Mouse (Mus musculus) induced T-regulatory cell, adult 2 months (primary cell): Measurements from ENCODE around the gene Elf1.

Experiments
- DNase-seq: peaks from one replicate; pipeline ENCODE4 v3.0.0-alpha.2; 2012; ENCODE audit warnings: low read depth

Gene Elf1

GRCm38 (mm10) chr14:79564784-79565183 is 83.8 kb downstream of the Elf1 start:
- DNase-seq: no peak

- no peak for DNase-seq
These were observed 92.6 kb downstream of the Elf1 start for GRCm38 (mm10) chr14:79573482-79574191.

- DNase-seq: no peak
These were observed 93.4 kb downstream of the Elf1 start for GRCm38 (mm10) chr14:79574361-79574760.

- DNase-seq: peak; percentile 6
These were observed 102.7 kb downstream of the Elf1 start for GRCm38 (mm10) chr14:79583526-79584245.

- no peak for DNase-seq
These were observed 105.6 kb downstream of the Elf1 start for GRCm38 (mm10) chr14:79586499-79587138.

GRCm38 (mm10) chr14:79587139-79587851 is 106.3 kb downstream of the Elf1 start, which contains the start of gene Sugt1:
Sugt1 (plus strand) TSS chr14:79587691.
- DNase-seq: peak; percentile 98

GRCm38 (mm10) chr14:79587852-79588229 is 106.8 kb downstream of the Elf1 start:
- DNase-seq: no peak

GRCm38 (mm10) chr14:79588534-79588951 is 107.5 kb downstream of the Elf1 start:
- no peak for DNase-seq

- no peak for DNase-seq
These were observed 108.4 kb downstream of the Elf1 start for GRCm38 (mm10) chr14:79589401-79589800.

- peak; percentile 35 for DNase-seq
These were observed 109.9 kb downstream of the Elf1 start for GRCm38 (mm10) chr14:79590916-79591315.

- no peak for DNase-seq
These were observed 110.6 kb downstream of the Elf1 start for GRCm38 (mm10) chr14:79591611-79592010.

GRCm38 (mm10) chr14:79594069-79594468 is 113.1 kb downstream of the Elf1 start:
- no peak for DNase-seq

GRCm38 (mm10) chr14:79596602-79597001 is 115.6 kb downstream of the Elf1 start:
- DNase-seq: no peak

- no peak for DNase-seq
These were observed 124.9 kb downstream of the Elf1 start for GRCm38 (mm10) chr14:79605881-79606280.

GRCm38 (mm10) chr14:79606392-79606791 is 125.4 kb downstream of the Elf1 start:
- DNase-seq: no peak

- DNase-seq: no peak
These were observed 125.9 kb downstream of the Elf1 start for GRCm38 (mm10) chr14:79606867-79607266.

- DNase-seq: no peak
These were observed 126.4 kb downstream of the Elf1 start for GRCm38 (mm10) chr14:79607352-79607751.

- no peak for DNase-seq
These were observed 127.3 kb downstream of the Elf1 start for GRCm38 (mm10) chr14:79608286-79608685.

GRCm38 (mm10) chr14:79617121-79617828 is 136.3 kb downstream of the Elf1 start:
- DNase-seq: peak; percentile 8

GRCm38 (mm10) chr14:79619802-79620201 is 138.8 kb downstream of the Elf1 start:
- DNase-seq: no peak

- DNase-seq: no peak
These were observed 140.1 kb downstream of the Elf1 start for GRCm38 (mm10) chr14:79621143-79621542.
